17 mouse cellular contexts compared by ENCODE assay signal in genomic region chr1:164552658-164553057, GRCm38 (mm10).
A peak's percentile ranks its signal among the peaks of the same experiment; 100 is the strongest.
DNase-seq lines count a peak whose midpoint lies in the region; ATAC-seq lines count a peak whose summit lies in the region.
"Had no signal": no experiment of that assay in that cellular context is flagged by ENCODE, and none has a peak within 500 bp of the region (broad histone marks: within the 10 kb centered on the region; RNA-seq: fewer than 3 reads in every experiment).

No protein-coding gene starts in this region.

- intact Hi-C loops in gastrocnemius, postnatal 36 days (cut with DNase I), result no loop called here

- no peaks in the 10 kb centered on the region for H3K9me3 ChIP-seq in heart, embryonic 13.5 days
- H3K9me3 ChIP-seq in intestine, embryonic 16.5 days (ENCODE audit: control insufficient read depth, low read length), result no peaks in the 10 kb centered on the region
- H3K9me3 ChIP-seq: embryonic facial prominence, embryonic 13.5 days; forebrain, embryonic 15.5 days; liver, embryonic 12.5 days had no signal

- peak overlapping the region; percentile 29; the same call in 1 of the 2 replicates for H3K9ac ChIP-seq in heart, embryonic 13.5 days
- H3K9ac ChIP-seq in intestine, embryonic 16.5 days (ENCODE audit: low read depth, low read length), result no peak overlapping the region
- H3K9ac ChIP-seq: embryonic facial prominence, embryonic 13.5 days; forebrain, embryonic 15.5 days; liver, embryonic 12.5 days had no signal

- peak overlapping the region; percentile 90 for H3K27ac ChIP-seq in heart, embryonic 13.5 days (replicated peaks)
- H3K27ac ChIP-seq in intestine, embryonic 16.5 days (ENCODE audit: low read length), result no peak overlapping the region
- H3K27ac ChIP-seq: embryonic facial prominence, embryonic 13.5 days; forebrain, embryonic 15.5 days; kidney, postnatal 0 days; left cerebral cortex, adult 2 months; liver, embryonic 12.5 days had no signal

- peaks cover 41% of the 10 kb centered on the region for H3K4me1 ChIP-seq in heart, embryonic 13.5 days
- peaks cover 4% of the 10 kb centered on the region; the same call in 1 of the 2 replicates for H3K4me1 ChIP-seq in intestine, embryonic 16.5 days (ENCODE audit: control insufficient read depth, insufficient read depth, low read length)
- H3K4me1 ChIP-seq: embryonic facial prominence, embryonic 13.5 days; forebrain, embryonic 15.5 days had no signal

- peak overlapping the region; percentile 30 for H3K4me2 ChIP-seq in heart, embryonic 13.5 days
- no peak overlapping the region for H3K4me2 ChIP-seq in intestine, embryonic 16.5 days (ENCODE audit: low read depth, low read length)
- H3K4me2 ChIP-seq: embryonic facial prominence, embryonic 13.5 days; forebrain, embryonic 15.5 days; liver, embryonic 12.5 days had no signal

- WGBS in heart, embryonic 13.5 days, result 9% methylated on average over 4 of the region's 4 CpGs
- WGBS in intestine, embryonic 16.5 days, result 23% methylated on average over 4 of the region's 4 CpGs

- DNase-seq in heart, adult 18-20 months, result no peak
- peak; percentile 87 for DNase-seq in ES-CJ7 (ENCODE audit: low read depth, low spot score)
- DNase-seq in ZHBTc4 (ENCODE audit: low read depth, low spot score), result peak; percentile 76
- DNase-seq in frontal cortex, postnatal 10 days (ENCODE audit: low spot score in 2 of 2), result no peak
- DNase-seq in lung, postnatal 14 days, result no peak
- DNase-seq in gastrocnemius, postnatal 36 days, result no peak
- DNase-seq: cerebellum, adult 11-12 months; lung, postnatal 4 days; right cerebral cortex, postnatal 25 days had no signal

- H3K4me3 ChIP-seq in heart, embryonic 13.5 days, result no peak overlapping the region
- H3K4me3 ChIP-seq in intestine, embryonic 16.5 days (ENCODE audit: low read length), result no peak overlapping the region
- H3K4me3 ChIP-seq: embryonic facial prominence, embryonic 13.5 days; forebrain, embryonic 15.5 days; left cerebral cortex, adult 2 months; liver, embryonic 12.5 days had no signal

- no peaks in the 10 kb centered on the region for H3K36me3 ChIP-seq in heart, embryonic 13.5 days
- no peaks in the 10 kb centered on the region for H3K36me3 ChIP-seq in intestine, embryonic 16.5 days (ENCODE audit: control insufficient read depth, insufficient read depth, low read length)
- H3K36me3 ChIP-seq: embryonic facial prominence, embryonic 13.5 days; forebrain, embryonic 15.5 days; liver, embryonic 12.5 days had no signal

- no peaks in the 10 kb centered on the region for H3K27me3 ChIP-seq in heart, embryonic 13.5 days (replicated peaks)
- no peaks in the 10 kb centered on the region for H3K27me3 ChIP-seq in intestine, embryonic 16.5 days (replicated peaks; ENCODE audit: control insufficient read depth, insufficient read depth, low read length)
- H3K27me3 ChIP-seq: CH12.LX; embryonic facial prominence, embryonic 13.5 days; forebrain, embryonic 15.5 days; liver, embryonic 12.5 days had no signal

- peak; percentile 47; the same call in 1 of the 2 replicates for ATAC-seq in heart, embryonic 13.5 days (ENCODE audit: extremely low read depth, insufficient number of reproducible peaks, low FRiP score, low TSS enrichment)
- peak; percentile 78 for ATAC-seq in intestine, embryonic 16.5 days
- ATAC-seq: forebrain, embryonic 15.5 days; liver, embryonic 12.5 days had no signal

Comparison
In these comparisons a context has a peak if more than half of its experiments do, and no peak if none do; other contexts are left out.
1. DNase-seq: peak in ES-CJ7 (single experiment) and ZHBTc4 (single experiment); none in heart, adult 18-20 months (0 of 2), frontal cortex, postnatal 10 days (0 of 2), lung, postnatal 14 days (single experiment) and gastrocnemius, postnatal 36 days (0 of 2).